Mouse (Mus musculus) kidney, adult 11 months (tissue): Measurements from ENCODE around the gene Phf21a.

Experiments used
- DNase-seq: peaks from one replicate; pipeline ENCODE4 v3.0.0; 2022

Gene Phf21a

GRCm38 (mm10) chr2:92182981-92183501, 90.1 kb downstream of the Phf21a start:
- peak; percentile 87 for DNase-seq

GRCm38 (mm10) chr2:92183613-92184076, 90.7 kb downstream of the Phf21a start:
- DNase-seq: peak; percentile 92

- DNase-seq: peak; percentile 62
These were observed 91.4 kb downstream of the Phf21a start for GRCm38 (mm10) chr2:92184077-92184921.

- DNase-seq: peak; percentile 43
These were observed 92.3 kb downstream of the Phf21a start for GRCm38 (mm10) chr2:92185062-92185765.

GRCm38 (mm10) chr2:92185766-92186450, 93.0 kb downstream of the Phf21a start:
- no peak for DNase-seq

- DNase-seq: no peak
These were observed 94.1 kb downstream of the Phf21a start for GRCm38 (mm10) chr2:92187061-92187460.

GRCm38 (mm10) chr2:92188744-92189143, 95.8 kb downstream of the Phf21a start:
- no peak for DNase-seq

GRCm38 (mm10) chr2:92190960-92191359, 98.0 kb downstream of the Phf21a start:
- no peak for DNase-seq

GRCm38 (mm10) chr2:92191826-92192581, 99.1 kb downstream of the Phf21a start:
- DNase-seq: no peak

- DNase-seq: no peak
These were observed 105.2 kb downstream of the Phf21a start for GRCm38 (mm10) chr2:92198126-92198525.

- no peak for DNase-seq
These were observed 105.8 kb downstream of the Phf21a start for GRCm38 (mm10) chr2:92198747-92199146.

GRCm38 (mm10) chr2:92199562-92200286, 106.8 kb downstream of the Phf21a start:
- DNase-seq: no peak

- no peak for DNase-seq
These were observed 109.6 kb downstream of the Phf21a start for GRCm38 (mm10) chr2:92202319-92203040.

- no peak for DNase-seq
These were observed 112.2 kb downstream of the Phf21a start for GRCm38 (mm10) chr2:92205010-92205639.

- DNase-seq: no peak
These were observed 117.5 kb downstream of the Phf21a start for GRCm38 (mm10) chr2:92210409-92210808.

- DNase-seq: no peak
These were observed 128.5 kb downstream of the Phf21a start for GRCm38 (mm10) chr2:92221431-92221830.

GRCm38 (mm10) chr2:92225592-92225991, 132.7 kb downstream of the Phf21a start:
- no peak for DNase-seq

GRCm38 (mm10) chr2:92229973-92230372, 137.1 kb downstream of the Phf21a start:
- DNase-seq: no peak

- DNase-seq: no peak
These were observed 138.8 kb downstream of the Phf21a start for GRCm38 (mm10) chr2:92231706-92232105.

- DNase-seq: no peak
These were observed 141.9 kb downstream of the Phf21a start for GRCm38 (mm10) chr2:92234768-92235332.
